Mouse (Mus musculus) T-helper 17 cell (primary cell): ENCODE measurements around the gene C9orf72.

Experiments
- in situ Hi-C, 2 experiments: fragments of 300-600 bp; cut with MboI, MseI; formaldehyde crosslinking; loops; 1 replicate in 1 of 2; 2 replicates in 1 of 2; pipeline ENCODE4 v1.15.1; 2025; ENCODE audit warnings: high pct_unique_total_duplicates in 2 of 2

Gene C9orf72

DNA sequence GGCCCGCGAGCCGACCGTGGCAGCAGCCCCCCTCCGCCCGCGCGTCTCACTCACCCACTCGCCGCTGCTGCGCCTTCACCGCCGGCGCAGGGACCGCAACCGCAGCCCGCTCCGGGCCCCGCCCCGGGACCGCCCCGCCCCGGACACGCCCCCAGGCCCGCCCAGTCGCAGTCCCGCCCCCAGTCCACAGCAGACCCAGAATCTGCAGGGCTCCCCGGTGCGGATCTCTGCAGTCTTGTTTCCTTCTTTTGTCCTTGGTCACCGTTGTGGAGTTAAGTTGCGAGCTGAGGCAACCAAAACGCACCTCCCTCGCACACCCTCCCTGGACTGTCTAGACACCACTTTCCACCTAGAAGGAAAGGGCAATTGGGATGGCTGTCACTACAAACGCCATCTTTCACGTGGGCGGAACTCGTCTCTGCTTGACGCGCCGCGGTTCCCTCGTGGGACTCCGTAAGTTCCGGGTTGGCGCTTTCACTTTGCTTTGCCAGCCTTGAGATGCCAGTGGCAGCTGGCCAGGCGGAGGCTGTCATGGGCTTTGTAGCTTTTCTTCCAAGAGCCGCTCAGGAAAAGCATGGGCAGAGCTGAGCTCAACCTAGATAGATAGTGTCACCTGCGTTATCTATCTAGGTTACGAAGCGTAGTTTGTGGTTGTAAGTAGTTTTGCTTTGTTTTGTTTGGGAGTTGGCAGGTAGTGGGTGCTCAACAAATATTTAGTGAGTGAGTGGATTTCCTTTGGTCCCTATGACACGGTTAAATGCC lies at the start of gene C9orf72:
Gene C9orf72 (minus strand): TSS at position 442 of the 762 bp plus-strand sequence.
- in situ Hi-C loops, result loop anchor here (5.0 to 10.0 kb wide), 2 partner anchors 74 to 131 kb away; partner anchors contain the start of gene Ifnk (in 1 of the 2)

DNA sequence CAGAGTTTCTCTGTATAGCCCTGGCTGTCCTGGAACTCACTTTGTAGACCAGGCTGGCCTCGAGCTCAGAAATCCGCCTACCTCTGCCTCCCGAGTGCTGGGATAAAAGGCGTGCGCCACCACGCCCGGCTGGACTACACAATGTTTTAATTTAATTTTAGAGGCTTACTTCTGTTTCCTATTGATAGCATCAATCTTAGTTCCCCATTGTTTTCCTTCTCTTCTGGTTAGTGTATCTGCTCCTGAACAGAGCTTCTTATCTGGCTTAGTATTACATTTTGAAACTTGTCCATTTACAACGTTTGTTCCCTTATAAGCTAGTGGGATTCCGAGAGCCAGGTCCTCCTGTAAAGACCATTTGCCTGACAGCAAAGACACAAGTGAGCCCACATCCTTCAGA lies 33.0 kb upstream of the C9orf72 start:
- in situ Hi-C loops, result no loop called here

DNA sequence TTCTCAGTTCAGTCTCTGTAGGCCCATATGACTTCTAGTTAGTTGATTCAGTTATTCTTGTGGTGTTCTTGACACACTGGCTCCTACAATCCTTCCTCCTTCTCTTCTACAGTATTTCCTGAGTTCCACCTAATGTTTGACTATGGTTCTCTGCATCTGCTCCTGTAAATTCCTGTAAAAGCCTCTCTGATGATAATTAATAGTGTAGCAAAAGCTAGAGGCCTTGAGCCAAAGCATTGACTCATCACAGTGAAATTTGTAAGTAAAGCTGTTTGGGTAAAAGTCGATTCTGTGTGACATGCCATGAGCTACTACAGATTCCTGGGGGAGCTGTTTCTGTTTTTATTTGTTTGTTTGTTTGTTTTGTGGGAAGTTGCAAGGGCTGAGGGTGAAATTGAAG lies 18.0 kb upstream of the C9orf72 start:
- in situ Hi-C loops, result no loop called here

DNA sequence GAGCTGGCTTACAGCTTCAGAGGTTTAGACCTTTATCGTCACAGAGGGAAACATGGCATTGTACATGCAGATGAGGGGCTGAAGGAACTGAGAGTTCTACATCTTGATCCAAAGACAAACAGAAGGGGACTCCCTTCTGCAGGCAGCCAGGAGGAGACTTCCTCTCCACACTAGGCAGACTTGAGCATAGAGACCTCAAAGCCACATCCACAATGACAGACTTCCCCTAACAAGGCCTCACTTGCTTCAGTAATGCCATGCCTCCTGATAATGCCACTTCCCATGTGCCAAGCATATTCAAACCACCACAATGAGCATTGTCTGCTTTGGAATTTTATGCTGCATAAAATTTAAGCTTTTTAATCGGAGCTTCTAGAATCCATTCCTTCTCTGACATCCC lies 15.8 kb upstream of the C9orf72 start:
- in situ Hi-C loops, result no loop called here

DNA sequence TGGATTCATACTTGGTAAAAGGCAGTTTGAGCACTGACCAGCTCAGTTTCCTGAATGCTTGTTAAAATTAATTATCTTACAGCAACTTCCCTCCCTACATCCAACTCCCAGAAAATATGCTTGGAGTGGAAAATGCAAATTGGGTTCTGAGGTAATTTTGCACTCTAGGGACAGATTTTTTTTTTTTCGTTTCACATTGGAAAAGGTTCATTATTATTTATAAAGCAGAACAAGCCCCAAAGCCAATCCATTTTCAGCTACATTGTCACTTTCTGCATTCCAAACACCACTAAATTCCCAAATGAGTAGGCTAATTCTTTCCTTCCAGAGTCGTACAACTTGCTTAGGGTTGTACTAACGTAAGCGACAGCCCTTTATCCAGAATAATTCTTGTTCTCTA lies 12.7 kb upstream of the C9orf72 start:
- in situ Hi-C loops, result loop anchor here in 1 of 2 experiments (10.0 kb wide), 1 partner anchor 1914 kb away; no protein-coding TSS in a partner anchor

DNA sequence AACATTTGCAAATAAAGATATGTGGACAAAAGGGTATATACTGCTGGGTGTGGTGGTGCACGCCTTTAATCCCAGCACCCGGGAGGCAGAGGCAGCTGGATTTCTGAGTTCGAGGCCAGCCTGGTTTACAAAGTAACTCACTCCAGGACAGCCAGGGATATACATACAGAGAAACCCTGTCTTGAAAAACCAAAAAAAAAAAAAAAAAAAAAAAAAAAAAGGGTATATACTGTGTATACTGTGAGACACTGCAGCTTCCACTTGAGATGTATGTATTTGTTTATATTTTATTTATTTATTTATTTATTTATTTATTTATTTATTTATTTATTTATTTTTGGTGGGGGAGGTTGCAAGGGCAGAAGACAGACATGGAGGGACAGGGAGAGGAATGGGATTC lies 12.3 kb upstream of the C9orf72 start:
- in situ Hi-C loops, result loop anchor here in 1 of 2 experiments (10.0 kb wide), 1 partner anchor 1913 kb away; no protein-coding TSS in a partner anchor

DNA sequence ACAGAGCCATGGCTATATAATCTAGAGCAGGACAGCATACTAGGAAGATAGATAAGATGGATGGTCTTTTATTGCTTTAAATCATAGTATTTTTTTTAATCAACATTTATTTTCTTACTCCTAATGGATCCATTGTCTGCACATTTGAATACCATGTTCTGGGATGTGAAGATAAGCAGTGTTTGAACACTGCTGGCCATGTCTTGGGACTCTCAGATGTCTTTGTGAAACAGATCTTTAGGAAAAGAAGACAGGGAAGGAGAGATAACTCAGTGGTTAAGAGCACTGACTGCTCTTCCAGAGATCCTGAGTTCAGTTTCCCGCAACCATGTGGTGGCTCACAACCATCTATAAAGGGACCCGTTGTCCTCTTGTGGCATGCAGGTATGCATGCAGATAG lies 10.3 kb upstream of the C9orf72 start:
- in situ Hi-C loops, result loop anchor here in 1 of 2 experiments (10.0 kb wide), 1 partner anchor 1912 kb away; no protein-coding TSS in a partner anchor

DNA sequence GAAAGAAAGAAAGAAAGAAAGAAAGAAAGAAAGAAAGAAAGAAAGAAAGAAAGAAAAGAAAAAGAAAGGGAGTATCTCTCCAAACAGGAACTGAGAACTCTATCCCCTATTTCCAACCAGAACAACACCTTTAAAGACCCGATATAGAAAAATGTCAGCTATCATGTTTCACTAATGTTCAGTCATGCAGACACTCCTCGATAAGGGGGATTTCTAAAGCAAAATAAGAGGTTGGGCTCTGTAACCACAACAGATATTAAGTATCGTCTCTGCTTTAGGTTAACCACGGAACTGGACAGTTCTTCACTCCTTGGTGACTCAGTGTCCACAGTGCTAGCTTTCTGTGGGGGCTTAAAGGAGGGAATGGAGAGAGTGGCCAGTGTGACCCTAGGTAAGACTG lies 2.3 kb upstream of the C9orf72 start:
- in situ Hi-C loops, result loop anchor here (5.0 to 10.0 kb wide), 2 partner anchors 76 to 133 kb away; partner anchors contain the start of gene Ifnk (in 1 of the 2)

DNA sequence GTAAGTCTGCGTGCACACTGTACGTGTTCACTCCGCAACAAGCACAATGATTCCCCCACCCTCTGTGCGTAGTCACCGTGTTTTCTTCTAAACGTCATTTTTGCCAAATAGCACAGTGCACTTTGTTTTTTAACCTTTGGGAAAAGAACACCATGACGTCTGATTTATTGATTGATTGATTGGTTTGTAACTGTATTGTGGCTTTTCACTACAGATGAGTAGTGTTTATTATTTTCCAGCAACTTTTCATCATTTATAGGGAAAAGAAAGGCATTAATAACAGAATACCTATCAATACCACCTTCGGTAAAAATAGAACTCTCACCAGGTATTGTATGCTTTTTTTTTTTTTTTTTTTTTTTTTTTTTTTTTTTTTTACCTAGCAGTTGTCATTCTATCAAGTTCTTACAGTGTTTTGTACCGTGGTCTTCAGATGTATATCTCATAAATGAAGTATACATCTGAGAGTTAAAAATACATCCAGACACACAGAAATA lies 569 bp upstream of the C9orf72 start:
- in situ Hi-C loops, result loop anchor here (5.0 to 10.0 kb wide), 2 partner anchors 74 to 132 kb away; partner anchors contain the start of gene Ifnk (in 1 of the 2)

DNA sequence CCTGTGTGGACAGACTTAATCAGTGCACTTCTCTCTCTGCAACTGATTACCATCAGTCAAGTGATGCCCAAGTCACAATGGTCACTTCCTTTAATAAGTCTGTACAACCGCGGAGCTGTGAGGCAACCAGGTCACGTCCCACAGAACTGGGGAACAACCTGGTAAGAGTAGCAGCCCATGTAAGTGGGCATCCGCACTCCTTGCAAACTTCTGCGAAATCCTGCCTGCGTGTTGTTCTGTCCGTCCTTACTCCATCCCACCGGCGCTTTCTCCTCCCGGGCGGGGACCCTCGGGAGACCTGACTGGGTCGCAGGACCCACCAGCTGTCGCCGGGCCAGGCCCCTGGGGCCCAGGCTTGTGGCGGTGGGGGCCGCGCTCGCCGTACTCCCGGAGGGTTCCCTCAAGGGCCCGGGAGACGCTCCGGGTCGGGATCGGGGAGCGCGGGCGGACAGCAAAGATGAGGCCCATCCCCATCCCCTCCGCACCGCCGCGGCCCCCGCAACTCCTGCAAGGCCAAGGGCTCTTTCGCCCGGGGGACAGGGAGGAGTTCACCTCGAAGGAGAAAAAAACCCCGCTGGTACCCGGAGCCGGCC lies 738 bp downstream of the C9orf72 start:
- in situ Hi-C loops, result loop anchor here (5.0 to 10.0 kb wide), 2 partner anchors 73 to 130 kb away; partner anchors contain the start of gene Ifnk (in 1 of the 2)

DNA sequence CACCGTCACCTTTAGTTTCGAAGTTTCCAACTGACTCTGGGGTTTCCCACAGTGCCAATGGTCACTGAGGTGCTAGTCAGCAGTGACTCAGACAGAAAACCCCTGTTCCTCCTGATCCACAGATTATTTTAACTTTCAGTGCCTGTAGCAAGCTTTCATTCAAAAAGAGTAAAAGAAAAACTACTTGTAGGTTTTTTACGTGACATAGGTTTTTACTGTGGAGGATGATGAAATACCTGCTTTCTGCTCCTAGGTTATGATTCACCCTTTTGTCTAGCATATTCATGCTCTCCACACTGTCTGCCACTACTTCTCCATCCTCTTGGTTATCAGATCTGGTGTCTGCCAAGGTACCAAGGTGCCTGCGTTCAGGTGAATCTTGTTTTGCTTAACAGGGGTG lies 1.9 kb downstream of the C9orf72 start:
- in situ Hi-C loops, result loop anchor here in 1 of 2 experiments (5.0 to 25.0 kb wide), 3 partner anchors 67 to 637 kb away; partner anchors contain the start of gene Mob3b

DNA sequence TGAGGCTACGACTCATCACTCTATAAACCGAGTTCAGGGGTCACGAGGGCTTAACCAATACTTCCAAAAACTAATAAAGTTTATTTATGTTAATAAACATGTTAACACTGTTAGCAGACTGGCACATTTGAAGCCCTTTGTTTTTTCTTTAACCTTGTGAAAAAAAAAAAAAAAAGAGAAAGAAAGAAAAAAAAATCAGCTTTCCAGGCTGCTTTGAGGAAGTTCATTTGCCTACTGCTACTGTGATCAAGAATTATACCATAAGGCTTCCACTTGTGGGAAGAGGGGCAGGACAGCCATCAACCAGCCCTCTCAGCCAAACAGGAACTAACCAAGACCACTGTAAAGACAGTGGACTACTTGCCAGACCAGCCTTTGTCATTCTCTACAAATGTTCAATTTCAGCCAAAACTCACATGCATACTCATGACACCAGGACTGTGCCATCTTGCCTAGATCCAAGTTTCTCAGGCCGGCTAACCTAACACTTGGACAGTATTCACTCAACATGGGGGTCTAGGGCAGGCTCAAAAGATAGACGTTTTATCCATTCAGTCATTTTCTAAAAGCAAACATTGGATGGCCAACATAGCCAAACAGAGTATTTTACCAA lies 2.5 kb downstream of the C9orf72 start:
- in situ Hi-C loops, result loop anchor here in 1 of 2 experiments (5.0 to 25.0 kb wide), 3 partner anchors 66 to 636 kb away; partner anchors contain the start of gene Mob3b

DNA sequence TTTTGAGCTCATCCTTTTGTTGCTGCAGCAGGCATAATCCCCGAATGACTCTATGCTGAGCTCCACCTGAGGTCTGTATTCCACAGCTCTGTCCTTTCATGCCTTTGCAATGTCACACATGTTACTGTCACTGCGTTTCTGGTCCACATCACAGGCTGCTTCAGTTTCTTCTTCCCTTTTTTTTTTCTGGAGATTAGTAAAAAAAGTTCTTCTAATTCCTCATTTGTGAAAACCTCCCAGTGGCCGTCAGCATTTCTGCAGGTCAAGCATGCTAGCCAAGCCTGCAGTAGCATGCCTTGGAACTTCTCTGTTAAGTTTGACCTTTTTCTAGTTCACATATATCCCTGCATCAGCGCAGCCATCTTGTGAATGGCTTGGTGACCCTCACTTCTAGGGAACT lies 4.1 kb downstream of the C9orf72 start:
- in situ Hi-C loops, result loop anchor here in 1 of 2 experiments (5.0 to 25.0 kb wide), 3 partner anchors 65 to 635 kb away; partner anchors contain the start of gene Mob3b

DNA sequence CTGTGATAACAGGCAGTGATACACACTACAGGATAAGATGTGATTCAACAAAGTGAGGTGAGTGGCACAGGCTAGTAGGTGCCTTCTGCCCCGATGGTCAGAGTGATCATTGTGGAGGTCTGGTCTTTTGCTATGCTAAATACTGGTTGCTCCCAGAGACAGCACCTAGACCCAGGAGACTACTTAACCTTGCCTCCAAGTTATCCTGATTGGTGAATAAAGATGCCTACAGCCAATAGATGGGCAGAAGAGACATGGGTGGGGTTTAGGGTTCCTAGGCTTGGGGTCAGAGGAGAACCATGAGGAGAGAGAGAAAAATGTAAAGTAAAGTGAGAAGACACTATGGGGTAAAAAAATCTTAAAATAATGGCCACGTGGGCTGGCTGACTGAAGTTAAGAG lies 4.8 kb downstream of the C9orf72 start:
- in situ Hi-C loops, result loop anchor here in 1 of 2 experiments (5.0 to 25.0 kb wide), 3 partner anchors 64 to 634 kb away; partner anchors contain the start of gene Mob3b

DNA sequence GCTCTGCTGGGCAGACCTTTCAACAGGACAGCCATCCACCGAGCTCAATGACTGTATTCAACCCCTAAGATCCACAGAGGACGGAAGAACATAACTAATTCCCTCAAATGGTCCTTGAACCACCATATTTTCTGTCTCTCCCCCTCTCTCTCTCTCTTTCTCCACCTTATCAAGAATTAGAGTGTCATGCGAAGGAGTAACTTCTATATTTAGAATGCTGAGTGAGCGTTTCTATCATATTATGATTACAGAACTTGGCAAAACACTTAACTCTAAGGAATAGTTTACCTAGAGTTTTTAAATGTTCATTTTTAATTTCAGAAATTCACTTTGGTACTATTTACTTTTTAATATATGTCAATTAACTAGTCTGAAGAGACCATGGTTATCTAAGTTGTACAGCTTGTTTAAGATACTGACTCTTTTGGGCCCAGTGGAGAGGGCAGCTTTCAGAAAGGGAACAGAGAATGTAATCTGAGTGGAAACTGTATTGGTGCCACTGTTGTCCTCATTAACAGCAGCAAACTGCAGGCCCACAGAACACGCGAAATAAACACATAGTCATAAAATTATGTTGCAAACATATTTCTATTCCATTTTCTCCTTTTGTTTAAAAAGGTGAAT lies 5.8 kb downstream of the C9orf72 start:
- in situ Hi-C loops, result loop anchor here in 1 of 2 experiments (5.0 to 25.0 kb wide), 3 partner anchors 63 to 633 kb away; partner anchors contain the start of gene Mob3b

DNA sequence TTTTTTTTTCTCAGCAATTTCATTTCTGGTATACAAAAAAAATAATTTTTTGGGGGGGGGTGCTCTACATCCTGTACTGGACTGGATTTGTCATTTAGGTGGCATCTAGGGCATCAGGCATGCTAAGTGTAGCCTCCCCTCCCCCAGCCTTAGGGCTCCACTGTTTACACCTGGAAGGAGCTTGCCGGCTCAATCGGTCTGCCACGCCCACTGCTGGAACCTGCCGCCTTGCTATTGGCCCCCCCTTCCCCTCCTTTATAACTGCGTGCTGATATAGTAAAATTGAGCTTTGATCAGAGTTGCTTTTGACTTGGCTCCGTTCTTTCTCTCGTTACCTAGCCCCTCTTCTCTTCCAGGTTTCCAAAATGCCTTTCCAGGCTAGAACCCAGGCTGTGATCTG lies 21.3 kb downstream of the C9orf72 start:
- in situ Hi-C loops, result loop anchor here in 1 of 2 experiments (25.0 kb wide), 1 partner anchor 617 kb away; no protein-coding TSS in a partner anchor

DNA sequence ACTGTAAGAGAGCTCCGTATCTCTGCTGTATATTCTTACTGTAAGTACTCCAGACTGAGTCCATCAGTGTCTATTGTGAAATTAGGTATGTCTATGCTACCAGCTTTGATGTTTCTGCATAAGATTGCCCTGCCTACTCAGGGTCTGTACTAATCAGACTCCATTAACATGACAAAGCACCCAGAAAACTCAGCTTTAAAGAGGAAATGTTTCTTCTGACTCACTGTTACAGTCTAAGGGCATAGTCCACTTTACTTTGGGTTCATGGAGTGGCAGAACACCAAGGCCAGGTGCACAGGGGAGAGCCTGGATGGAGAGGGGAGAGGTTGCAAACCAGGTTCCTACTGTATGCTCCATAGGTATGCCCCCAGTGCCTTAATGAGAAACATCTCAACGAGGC lies 22.3 kb downstream of the C9orf72 start:
- in situ Hi-C loops, result loop anchor here in 1 of 2 experiments (25.0 kb wide), 1 partner anchor 616 kb away; no protein-coding TSS in a partner anchor

DNA sequence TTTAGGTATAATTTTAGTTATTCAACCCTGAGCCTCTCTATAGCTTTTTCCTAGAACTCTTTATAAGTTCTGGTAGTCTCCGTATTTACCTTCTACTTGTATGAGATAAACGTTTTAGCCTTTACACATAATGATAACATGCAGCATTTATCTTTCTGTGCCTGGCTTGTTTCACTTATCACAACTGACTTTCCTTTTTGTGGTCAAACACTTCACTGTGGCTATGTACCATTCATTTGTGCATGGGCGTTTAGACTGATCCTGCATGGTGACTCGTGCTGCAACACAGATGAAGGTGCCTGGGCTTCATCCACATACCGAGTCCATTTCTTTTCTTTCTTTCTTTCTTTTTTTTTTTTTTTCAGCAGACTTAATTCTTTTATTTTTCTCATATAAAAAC lies 24.3 kb downstream of the C9orf72 start:
- in situ Hi-C loops, result loop anchor here in 1 of 2 experiments (25.0 kb wide), 1 partner anchor 614 kb away; no protein-coding TSS in a partner anchor

DNA sequence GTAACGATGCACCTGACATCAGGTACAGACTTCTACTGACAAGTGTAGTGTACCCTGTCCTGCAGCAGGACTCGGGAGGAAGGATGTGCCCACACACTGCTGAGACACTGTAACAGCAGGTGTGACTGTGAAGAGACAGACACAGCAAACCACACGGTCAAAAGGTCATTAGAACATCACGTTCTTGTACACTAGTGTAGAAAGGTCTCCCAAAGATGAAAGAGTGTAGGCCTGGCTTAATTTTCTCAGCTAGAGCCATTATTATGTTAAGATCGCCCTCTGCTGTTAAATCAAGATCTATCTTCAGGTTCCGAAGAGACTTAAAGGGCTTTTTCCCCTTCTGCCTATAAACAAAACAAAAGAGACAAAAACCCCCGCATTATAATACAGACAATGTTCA lies 33.2 kb downstream of the C9orf72 start:
- in situ Hi-C loops, result loop anchor here in 1 of 2 experiments (5.0 kb wide), 1 partner anchor 235 kb away; no protein-coding TSS in a partner anchor

DNA sequence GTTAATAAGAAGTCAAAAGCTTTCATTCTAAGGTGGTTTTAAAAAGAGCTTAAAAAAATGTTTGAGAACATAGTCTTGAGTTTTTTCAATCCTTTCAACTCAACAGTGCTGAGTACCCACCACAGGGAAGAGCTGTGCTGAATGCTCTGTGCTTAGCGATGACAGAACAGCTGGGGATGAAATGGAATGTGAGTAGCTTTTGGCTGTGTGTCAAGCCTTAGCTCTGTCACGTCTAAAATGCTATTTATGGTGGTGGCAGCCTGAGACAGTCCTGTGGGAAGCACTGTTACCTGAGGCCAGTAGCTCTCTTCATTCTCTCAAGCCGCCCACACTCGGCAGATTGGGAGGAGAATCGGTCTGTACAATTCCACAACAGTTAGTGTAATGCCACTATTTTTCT lies 36.2 kb downstream of the C9orf72 start:
- in situ Hi-C loops, result loop anchor here in 1 of 2 experiments (5.0 kb wide), 1 partner anchor 232 kb away; no protein-coding TSS in a partner anchor
